ENCODE assay signal across 8 mouse cellular contexts in the genomic region with DNA sequence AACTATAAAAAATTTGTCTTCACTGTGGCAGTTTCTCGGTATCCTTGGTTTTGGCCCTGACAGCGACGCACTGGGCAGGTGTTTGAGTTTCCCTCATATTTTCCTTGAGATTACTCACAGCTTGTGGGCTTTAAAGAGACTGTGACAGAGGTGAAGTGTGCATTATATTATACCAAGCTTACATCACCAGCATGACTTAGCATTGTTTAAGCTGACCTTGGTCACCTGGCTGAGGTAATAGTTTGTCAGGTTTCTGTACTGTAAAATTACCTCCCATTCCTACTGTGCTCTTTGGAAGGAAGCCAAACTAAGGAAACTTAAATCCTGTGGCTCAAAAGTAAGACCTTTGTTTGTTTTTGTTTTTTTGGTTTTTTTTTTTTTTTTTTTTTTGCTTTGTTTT.
DNase-seq lines count a peak whose midpoint lies in the region; ATAC-seq and TF ChIP-seq lines count a peak whose summit lies in the region.

No protein-coding gene starts in this region.

- no peak for ATAC-seq in forebrain, embryonic 13.5 days
- ATAC-seq in limb, embryonic 12.5 days (ENCODE audit: insufficient number of reproducible peaks, insufficient read depth, low FRiP score, low TSS enrichment, low read depth): no peak
- ATAC-seq in neural tube, embryonic 15.5 days (ENCODE audit: low FRiP score): no peak

- H3K4me2 ChIP-seq in forebrain, embryonic 13.5 days: peak overlapping the region; percentile 67
- H3K4me2 ChIP-seq in limb, embryonic 12.5 days: peak overlapping the region; percentile 69
- peak overlapping the region; percentile 68 for H3K4me2 ChIP-seq in neural tube, embryonic 15.5 days

- H3K9me3 ChIP-seq in forebrain, embryonic 13.5 days (replicated peaks): no peaks in the 10 kb centered on the region
- no peaks in the 10 kb centered on the region for H3K9me3 ChIP-seq in limb, embryonic 12.5 days
- no peaks in the 10 kb centered on the region for H3K9me3 ChIP-seq in neural tube, embryonic 15.5 days (replicated peaks)

- H3K27ac ChIP-seq in liver, adult 2 months (replicated peaks; ENCODE audit: insufficient read depth, low read depth, low read length): no peak overlapping the region
- peak overlapping the region; percentile 93 for H3K27ac ChIP-seq in forebrain, embryonic 13.5 days
- 0 out of 2 replicates have a peak overlapping the region, but pooled peaks have one; percentile 23 for H3K27ac ChIP-seq in limb, embryonic 12.5 days
- peak overlapping the region; percentile 90; the same call in 1 of the 2 replicates for H3K27ac ChIP-seq in neural tube, embryonic 15.5 days (replicated peaks)

- H3K4me1 ChIP-seq in liver, adult 2 months (ENCODE audit: control insufficient read depth, insufficient read depth, low read length): peaks cover 9% of the 10 kb centered on the region
- peaks cover 41% of the 10 kb centered on the region for H3K4me1 ChIP-seq in forebrain, embryonic 13.5 days
- H3K4me1 ChIP-seq in limb, embryonic 12.5 days (replicated peaks): peaks cover 31% of the 10 kb centered on the region
- H3K4me1 ChIP-seq in neural tube, embryonic 15.5 days: peaks cover 50% of the 10 kb centered on the region

- H3K4me3 ChIP-seq in liver, adult 2 months (ENCODE audit: insufficient read depth, low read depth, low read length): no peak overlapping the region
- no peak overlapping the region for H3K4me3 ChIP-seq in forebrain, embryonic 13.5 days
- no peak overlapping the region for H3K4me3 ChIP-seq in limb, embryonic 12.5 days (replicated peaks)
- H3K4me3 ChIP-seq in neural tube, embryonic 15.5 days (replicated peaks): no peak overlapping the region

- H3K36me3 ChIP-seq in liver, adult 2 months (ENCODE audit: control insufficient read depth, insufficient read depth, low read length): no peaks in the 10 kb centered on the region
- peaks cover 22% of the 10 kb centered on the region for H3K36me3 ChIP-seq in forebrain, embryonic 13.5 days (ENCODE audit: poor library complexity, severe bottlenecking)
- peaks cover 27% of the 10 kb centered on the region for H3K36me3 ChIP-seq in limb, embryonic 12.5 days
- peaks cover 14% of the 10 kb centered on the region; the same call in 1 of the 2 replicates for H3K36me3 ChIP-seq in neural tube, embryonic 15.5 days

- H3K27me3 ChIP-seq in liver, adult 2 months (ENCODE audit: control insufficient read depth, insufficient read depth, low read length): no peaks in the 10 kb centered on the region
- no peaks in the 10 kb centered on the region for H3K27me3 ChIP-seq in forebrain, embryonic 13.5 days
- no peaks in the 10 kb centered on the region for H3K27me3 ChIP-seq in limb, embryonic 12.5 days
- H3K27me3 ChIP-seq in neural tube, embryonic 15.5 days (replicated peaks): no peaks in the 10 kb centered on the region

- H3K79me2 ChIP-seq in liver, adult 2 months (ENCODE audit: control insufficient read depth, insufficient read depth, low read length): 0 out of 2 replicates have a peak, but pooled peaks cover 4% of the 10 kb centered on the region

- no peak for TF ChIP-seq POLR2A in liver, adult 2 months (IDR thresholded peaks at IDR 0.05; ENCODE audit: extremely low read depth, insufficient read depth, low read length)

- TF ChIP-seq CTCF in liver, adult 2 months (IDR thresholded peaks at IDR 0.05; ENCODE audit: low read depth, low read length): no peak

- no peak overlapping the region for H3K9ac ChIP-seq in liver, adult 2 months (ENCODE audit: low read depth, low read length)
- H3K9ac ChIP-seq in forebrain, embryonic 13.5 days: no peak overlapping the region
- H3K9ac ChIP-seq in limb, embryonic 12.5 days (replicated peaks): no peak overlapping the region
- H3K9ac ChIP-seq in neural tube, embryonic 15.5 days (replicated peaks): no peak overlapping the region

- 60% methylated on average over 3 of the region's 3 CpGs for whole genome bisulfite sequencing in liver, adult 2 months
- 55% methylated on average over 3 of the region's 3 CpGs for WGBS in forebrain, embryonic 13.5 days
- 61% methylated on average over 3 of the region's 3 CpGs for WGBS in limb, embryonic 12.5 days
- WGBS in neural tube, embryonic 15.5 days: 56% methylated on average over 3 of the region's 3 CpGs

- peak; percentile 34 for DNase-seq in liver, adult 2 months (ENCODE audit: extremely low read depth, low read depth, low spot score)
- no peak for DNase-seq in liver
- no peak for DNase-seq in left cerebral cortex, adult 11 months (ENCODE audit: low spot score)
- no peak for DNase-seq in gastrocnemius, adult 8-10 months (ENCODE audit: low spot score in 2 of 2)
- DNase-seq in spleen, adult 18-20 months: no peak
